Mouse (Mus musculus): ENCODE results near the gene Castor2. TPM values are rescaled to one million over a fixed set of nuclear protein-coding genes. Genes with fewer than 3 reads are reported as not detected.

The Castor2 gene
- polyA plus RNA-seq, 1 experiment from 2014 or later, result 25.3 TPM

DNA sequence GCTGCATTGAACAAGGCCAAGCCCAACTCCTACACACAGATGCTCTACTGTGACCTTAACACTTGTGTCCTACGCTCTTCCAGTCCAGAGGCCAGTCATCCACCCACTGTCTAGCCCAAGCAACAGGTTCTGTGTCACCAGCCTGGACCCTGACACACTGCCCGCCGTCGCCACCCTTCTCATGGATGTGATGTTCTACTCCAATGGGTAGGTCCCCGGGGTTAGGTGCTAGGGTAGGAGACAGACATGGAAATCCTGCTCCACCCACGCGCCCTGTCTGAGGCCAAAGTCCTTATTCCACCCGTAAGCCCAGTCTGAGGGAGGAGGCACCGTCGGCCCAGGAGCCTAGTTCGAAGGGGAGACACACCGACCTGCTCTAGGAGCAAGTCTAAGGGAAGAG lies 36.5 kb downstream of the Castor2 start:
- Histone ChIP-seq H3K4me1 (ENCODE audit: control insufficient read depth, insufficient read depth, low read depth, low read length) (peaks cover 6% of the 10 kb centered on the region), H3K9me3 (ENCODE audit: control insufficient read depth, low read length) (no peaks in the 10 kb centered on the region), H3K27ac (ENCODE audit: low read depth, low read length) (no peak overlapping the region), H3K4me3 (ENCODE audit: low read length) (no peak overlapping the region), H3K27me3 (replicated peaks; ENCODE audit: control insufficient read depth, insufficient read depth, low read length) (no peaks in the 10 kb centered on the region), H3K9ac (ENCODE audit: low read depth, low read length) (no peak overlapping the region), H3K4me2 (ENCODE audit: low read length) (no peak overlapping the region), H3K36me3 (ENCODE audit: control insufficient read depth, insufficient read depth, low read length) (peaks cover 31% of the 10 kb centered on the region)
- 94% methylated on average over 12 of the region's 12 CpGs for WGBS
- no peak for ATAC-seq

DNA sequence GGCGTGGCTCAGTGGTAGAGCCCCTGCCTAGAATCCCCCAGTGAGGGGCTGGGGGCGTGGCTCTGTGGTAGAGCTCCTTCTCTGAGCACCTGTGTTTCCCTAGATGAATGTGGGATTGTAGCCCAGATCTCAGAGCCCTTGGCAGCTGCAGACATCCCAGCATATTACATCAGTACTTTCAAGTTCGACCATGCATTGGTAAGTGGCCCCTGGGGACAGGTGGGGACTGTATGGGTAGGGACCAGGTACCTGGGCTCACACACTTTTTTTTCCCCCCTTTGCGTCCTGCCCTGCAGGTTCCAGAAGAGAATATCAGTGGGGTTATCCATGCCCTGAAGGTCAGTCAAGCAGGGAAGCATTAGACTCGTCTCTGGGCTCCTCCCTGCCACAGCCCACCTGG lies 38.4 kb downstream of the Castor2 start:
- Histone ChIP-seq H3K27me3 (replicated peaks; ENCODE audit: control insufficient read depth, insufficient read depth, low read length) (no peaks in the 10 kb centered on the region), H3K36me3 (ENCODE audit: control insufficient read depth, insufficient read depth, low read length) (peaks cover 42% of the 10 kb centered on the region), H3K9me3 (ENCODE audit: control insufficient read depth, low read length) (no peaks in the 10 kb centered on the region), H3K27ac (ENCODE audit: low read depth, low read length) (no peak overlapping the region), H3K4me3 (ENCODE audit: low read length) (no peak overlapping the region), H3K9ac (ENCODE audit: low read depth, low read length) (no peak overlapping the region), H3K4me2 (ENCODE audit: low read length) (no peak overlapping the region), H3K4me1 (ENCODE audit: control insufficient read depth, insufficient read depth, low read depth, low read length) (no peaks in the 10 kb centered on the region)
- no peak for ATAC-seq
- 92% methylated on average over 5 of the region's 5 CpGs for WGBS

DNA sequence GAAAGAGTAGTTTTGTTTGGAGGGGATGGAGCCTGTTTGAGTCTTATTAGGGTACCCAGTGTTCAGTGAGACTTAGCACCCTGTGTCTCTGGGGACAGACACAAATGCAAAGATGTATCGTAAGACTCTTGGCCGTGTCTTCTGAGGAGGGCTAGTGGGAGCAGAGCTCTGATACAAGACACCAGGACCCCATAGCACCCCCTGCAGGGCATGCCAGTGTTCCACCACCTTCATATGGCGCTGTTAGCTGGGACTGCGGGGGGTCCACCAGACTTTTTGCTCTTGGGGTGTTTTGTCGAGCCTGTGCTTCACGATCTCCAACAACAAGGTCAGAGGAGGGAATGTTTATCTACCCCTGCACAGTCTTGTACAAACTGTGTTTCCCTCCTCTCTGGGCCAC lies 39.9 kb downstream of the Castor2 start:
- H3K9me3 ChIP-seq (ENCODE audit: control insufficient read depth, low read length), result no peaks in the 10 kb centered on the region
- no peak overlapping the region for H3K27ac ChIP-seq (ENCODE audit: low read depth, low read length)
- no peak for ATAC-seq
- no peaks in the 10 kb centered on the region for H3K4me1 ChIP-seq (ENCODE audit: control insufficient read depth, insufficient read depth, low read depth, low read length)
- H3K4me2 ChIP-seq (ENCODE audit: low read length), result no peak overlapping the region
- H3K36me3 ChIP-seq (ENCODE audit: control insufficient read depth, insufficient read depth, low read length), result peaks cover 43% of the 10 kb centered on the region
- WGBS, result 87% methylated on average over 6 of the region's 6 CpGs
- no peak overlapping the region for H3K4me3 ChIP-seq (ENCODE audit: low read length)
- H3K9ac ChIP-seq (ENCODE audit: low read depth, low read length), result no peak overlapping the region
- no peaks in the 10 kb centered on the region for H3K27me3 ChIP-seq (replicated peaks; ENCODE audit: control insufficient read depth, insufficient read depth, low read length)

DNA sequence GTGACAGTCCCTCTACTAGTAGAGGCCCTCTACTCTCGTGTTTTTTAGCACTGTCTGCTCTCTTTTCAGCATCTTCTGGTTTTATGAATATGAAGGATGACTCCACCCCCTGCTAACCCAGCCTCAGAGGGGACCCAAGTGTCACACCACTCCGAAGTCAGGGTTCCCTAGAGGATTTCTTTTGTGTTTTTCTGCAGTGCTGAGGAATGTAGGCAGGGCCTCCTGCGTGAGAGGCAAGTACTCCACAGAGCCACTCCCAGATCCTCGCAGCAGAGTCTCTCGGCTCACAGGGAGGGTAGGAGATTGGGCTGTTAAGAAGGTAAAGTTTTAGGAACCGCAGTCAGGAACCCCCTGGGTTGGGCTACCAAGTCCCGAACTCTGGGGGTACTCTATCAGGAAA lies 41.7 kb downstream of the Castor2 start:
- 77% methylated on average over 7 of the region's 7 CpGs for WGBS
- no peaks in the 10 kb centered on the region for H3K27me3 ChIP-seq (replicated peaks; ENCODE audit: control insufficient read depth, insufficient read depth, low read length)
- no peak overlapping the region for H3K9ac ChIP-seq (ENCODE audit: low read depth, low read length)
- H3K4me3 ChIP-seq (ENCODE audit: low read length), result no peak overlapping the region
- H3K27ac ChIP-seq (ENCODE audit: low read depth, low read length), result no peak overlapping the region
- peaks cover 35% of the 10 kb centered on the region for H3K36me3 ChIP-seq (ENCODE audit: control insufficient read depth, insufficient read depth, low read length)
- H3K4me1 ChIP-seq (ENCODE audit: control insufficient read depth, insufficient read depth, low read depth, low read length), result no peaks in the 10 kb centered on the region
- no peak overlapping the region for H3K4me2 ChIP-seq (ENCODE audit: low read length)
- no peak for ATAC-seq
- H3K9me3 ChIP-seq (ENCODE audit: control insufficient read depth, low read length), result no peaks in the 10 kb centered on the region

DNA sequence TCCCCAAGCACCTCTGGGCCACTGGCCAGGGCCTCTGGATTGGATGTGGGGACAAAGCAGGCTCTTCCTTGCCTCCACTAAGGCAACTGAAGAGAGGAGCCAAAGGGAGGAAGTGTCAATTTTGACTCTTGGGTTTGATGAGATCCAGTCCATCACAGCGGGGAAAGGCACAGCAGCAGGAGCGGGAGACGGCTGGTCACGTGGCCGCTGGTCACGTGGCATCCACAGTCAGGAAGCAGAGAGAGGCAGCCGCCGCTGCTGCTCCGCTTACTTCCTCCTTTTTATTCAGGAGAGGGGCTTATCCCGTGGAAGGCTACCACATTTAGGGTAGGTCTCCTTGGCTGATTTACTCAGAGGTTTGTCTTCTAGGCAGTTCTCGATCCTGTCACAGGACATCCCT lies 42.9 kb downstream of the Castor2 start:
- WGBS, result 86% methylated on average over 11 of the region's 11 CpGs
- no peaks in the 10 kb centered on the region for H3K4me1 ChIP-seq (ENCODE audit: control insufficient read depth, insufficient read depth, low read depth, low read length)
- no peak overlapping the region for H3K4me3 ChIP-seq (ENCODE audit: low read length)
- H3K27ac ChIP-seq (ENCODE audit: low read depth, low read length), result no peak overlapping the region
- H3K9me3 ChIP-seq (ENCODE audit: control insufficient read depth, low read length), result no peaks in the 10 kb centered on the region
- peaks cover 27% of the 10 kb centered on the region for H3K36me3 ChIP-seq (ENCODE audit: control insufficient read depth, insufficient read depth, low read length)
- ATAC-seq, result no peak
- no peak overlapping the region for H3K9ac ChIP-seq (ENCODE audit: low read depth, low read length)
- no peak overlapping the region for H3K4me2 ChIP-seq (ENCODE audit: low read length)
- no peaks in the 10 kb centered on the region for H3K27me3 ChIP-seq (replicated peaks; ENCODE audit: control insufficient read depth, insufficient read depth, low read length)

DNA sequence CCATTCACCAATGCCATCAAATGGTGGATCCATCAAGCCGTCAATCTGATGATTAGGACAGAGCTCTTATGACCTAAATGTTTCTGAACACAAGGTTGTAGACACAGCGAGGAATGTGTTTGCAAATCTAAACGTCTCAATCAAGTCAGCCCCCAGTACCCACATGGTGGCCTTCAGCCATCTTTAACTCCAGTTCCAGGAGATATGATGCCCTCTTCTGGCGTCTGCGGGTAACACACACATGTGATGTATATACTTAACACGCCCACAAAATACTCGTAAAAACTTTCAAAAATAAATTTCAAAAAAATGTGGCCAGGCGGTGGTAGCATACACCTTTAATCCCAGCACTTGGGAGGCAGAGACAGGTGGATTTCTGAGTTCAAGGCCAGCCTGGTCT lies 45.5 kb downstream of the Castor2 start:
- H3K4me3 ChIP-seq (ENCODE audit: low read length), result no peak overlapping the region
- no peaks in the 10 kb centered on the region for H3K27me3 ChIP-seq (replicated peaks; ENCODE audit: control insufficient read depth, insufficient read depth, low read length)
- H3K9ac ChIP-seq (ENCODE audit: low read depth, low read length), result no peak overlapping the region
- ATAC-seq, result no peak
- H3K9me3 ChIP-seq (ENCODE audit: control insufficient read depth, low read length), result no peaks in the 10 kb centered on the region
- no peak overlapping the region for H3K4me2 ChIP-seq (ENCODE audit: low read length)
- no peak overlapping the region for H3K27ac ChIP-seq (ENCODE audit: low read depth, low read length)
- H3K36me3 ChIP-seq (ENCODE audit: control insufficient read depth, insufficient read depth, low read length), result peaks cover 22% of the 10 kb centered on the region
- no peaks in the 10 kb centered on the region for H3K4me1 ChIP-seq (ENCODE audit: control insufficient read depth, insufficient read depth, low read depth, low read length)
- 98% methylated on average over 8 of the region's 8 CpGs for WGBS

DNA sequence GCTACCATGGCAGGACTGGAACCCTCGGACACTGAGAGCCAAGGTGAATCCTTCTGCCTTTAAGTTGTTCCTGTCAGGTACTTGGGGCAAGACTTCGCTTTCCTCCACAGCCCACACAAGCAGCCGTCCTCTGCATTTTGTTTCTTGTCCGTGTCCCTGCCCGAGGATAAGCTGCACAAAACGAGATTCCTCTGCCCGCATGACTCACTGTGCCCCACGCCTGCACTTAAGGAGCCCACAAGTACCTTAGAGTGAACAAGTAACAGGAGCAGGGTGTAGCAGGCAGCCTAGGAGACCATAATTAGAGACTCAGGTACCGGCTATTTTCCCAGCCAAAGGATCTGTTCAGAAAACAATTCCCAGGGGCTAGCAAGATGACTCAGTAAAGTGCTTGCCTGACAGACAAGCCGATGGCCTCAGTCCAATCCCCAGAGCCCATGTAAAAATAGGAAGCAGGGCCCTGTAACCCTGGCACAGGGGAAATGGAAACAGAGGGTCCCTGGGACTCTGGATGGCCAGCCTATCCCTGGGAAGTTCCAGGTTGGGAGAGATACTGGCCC lies 47.8 kb downstream of the Castor2 start:
- Histone ChIP-seq H3K9ac (ENCODE audit: low read depth, low read length) (no peak overlapping the region), H3K27me3 (replicated peaks; ENCODE audit: control insufficient read depth, insufficient read depth, low read length) (no peaks in the 10 kb centered on the region), H3K27ac (ENCODE audit: low read depth, low read length) (no peak overlapping the region), H3K4me2 (ENCODE audit: low read length) (no peak overlapping the region), H3K4me1 (ENCODE audit: control insufficient read depth, insufficient read depth, low read depth, low read length) (no peaks in the 10 kb centered on the region), H3K4me3 (ENCODE audit: low read length) (no peak overlapping the region), H3K36me3 (ENCODE audit: control insufficient read depth, insufficient read depth, low read length) (peaks cover 20% of the 10 kb centered on the region), H3K9me3 (ENCODE audit: control insufficient read depth, low read length) (no peaks in the 10 kb centered on the region)
- WGBS, result 86% methylated on average over 10 of the region's 10 CpGs
- ATAC-seq, result no peak

DNA sequence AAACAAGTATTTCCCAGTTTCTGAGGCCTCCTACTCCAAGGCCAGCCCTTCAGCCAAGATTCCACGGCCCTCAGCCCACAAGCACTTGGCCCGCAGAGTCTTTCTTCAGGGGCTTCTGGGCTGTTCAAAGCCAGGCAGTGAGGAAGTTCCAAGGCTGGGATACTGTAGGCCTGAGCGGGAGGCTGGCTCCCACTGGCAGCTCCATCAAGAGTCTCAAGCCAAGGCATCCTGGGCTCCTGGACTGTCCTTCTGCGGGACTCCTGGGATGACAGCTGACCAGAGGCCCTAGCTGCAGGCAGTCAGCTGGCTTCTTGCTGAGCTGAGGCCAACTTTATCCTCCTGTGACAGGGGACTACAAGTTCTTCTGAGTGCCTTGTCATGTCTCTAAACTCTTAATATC lies 48.6 kb downstream of the Castor2 start:
- H3K27me3 ChIP-seq (replicated peaks; ENCODE audit: control insufficient read depth, insufficient read depth, low read length), result no peaks in the 10 kb centered on the region
- H3K4me3 ChIP-seq (ENCODE audit: low read length), result no peak overlapping the region
- no peak overlapping the region for H3K27ac ChIP-seq (ENCODE audit: low read depth, low read length)
- peaks cover 15% of the 10 kb centered on the region for H3K36me3 ChIP-seq (ENCODE audit: control insufficient read depth, insufficient read depth, low read length)
- H3K4me1 ChIP-seq (ENCODE audit: control insufficient read depth, insufficient read depth, low read depth, low read length), result no peaks in the 10 kb centered on the region
- ATAC-seq, result no peak
- WGBS, result 85% methylated on average over 4 of the region's 4 CpGs
- no peaks in the 10 kb centered on the region for H3K9me3 ChIP-seq (ENCODE audit: control insufficient read depth, low read length)
- no peak overlapping the region for H3K9ac ChIP-seq (ENCODE audit: low read depth, low read length)
- no peak overlapping the region for H3K4me2 ChIP-seq (ENCODE audit: low read length)

DNA sequence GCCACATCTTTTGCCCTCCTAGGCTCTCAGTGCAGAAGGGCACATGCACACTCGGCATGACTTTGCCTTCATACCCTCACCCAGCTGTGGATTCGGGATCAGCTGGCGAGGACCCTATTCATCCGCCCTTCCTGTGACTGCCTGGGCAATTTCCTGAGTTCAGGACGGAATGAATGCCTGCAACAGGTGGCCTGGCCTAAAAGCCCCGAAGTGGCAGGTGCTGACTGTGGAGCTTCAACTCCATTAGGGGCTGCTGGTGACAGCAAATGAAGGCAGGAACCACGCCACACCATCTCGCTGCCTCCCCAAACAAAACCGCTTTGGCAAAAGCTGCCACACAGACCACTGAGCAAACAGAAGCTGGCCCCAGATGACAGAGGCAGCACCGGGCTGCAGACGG lies 52.4 kb downstream of the Castor2 start:
- Histone ChIP-seq H3K4me1 (ENCODE audit: control insufficient read depth, insufficient read depth, low read depth, low read length) (no peaks in the 10 kb centered on the region), H3K27me3 (replicated peaks; ENCODE audit: control insufficient read depth, insufficient read depth, low read length) (no peaks in the 10 kb centered on the region), H3K9me3 (ENCODE audit: control insufficient read depth, low read length) (no peaks in the 10 kb centered on the region), H3K9ac (ENCODE audit: low read depth, low read length) (no peak overlapping the region), H3K27ac (ENCODE audit: low read depth, low read length) (no peak overlapping the region), H3K4me3 (ENCODE audit: low read length) (no peak overlapping the region), H3K36me3 (ENCODE audit: control insufficient read depth, insufficient read depth, low read length) (peaks cover 27% of the 10 kb centered on the region), H3K4me2 (ENCODE audit: low read length) (no peak overlapping the region)
- WGBS, result 87% methylated on average over 11 of the region's 11 CpGs
- no peak for ATAC-seq

DNA sequence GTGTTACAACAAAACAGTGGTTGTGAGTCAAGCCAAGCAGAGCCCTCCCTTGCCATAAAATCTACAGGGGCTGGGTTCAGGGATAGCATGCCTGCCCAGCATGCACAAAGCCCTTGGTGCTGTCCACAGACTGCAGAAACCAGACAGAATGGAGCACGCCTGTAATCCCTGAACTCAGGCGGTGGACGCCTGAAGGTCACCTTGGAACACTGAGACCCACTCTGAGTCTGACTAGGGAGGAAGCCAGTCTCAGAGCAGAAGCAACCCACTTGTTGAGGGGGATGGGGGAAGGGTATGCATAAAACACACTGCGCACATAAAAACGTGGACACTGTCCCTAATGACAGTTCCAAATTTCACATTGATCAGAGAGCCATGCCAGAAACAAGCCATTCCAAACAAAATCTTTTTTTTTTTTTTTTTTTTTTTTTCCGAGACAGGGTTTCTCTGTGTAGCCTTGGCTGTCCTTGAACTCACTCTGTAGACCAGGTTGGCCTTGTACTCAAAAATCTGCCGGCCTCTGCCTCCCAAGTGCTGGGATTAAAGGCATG lies 56.5 kb downstream of the Castor2 start:
- Histone ChIP-seq H3K4me3 (ENCODE audit: low read length) (no peak overlapping the region), H3K27ac (ENCODE audit: low read depth, low read length) (no peak overlapping the region), H3K9me3 (ENCODE audit: control insufficient read depth, low read length) (no peaks in the 10 kb centered on the region), H3K4me2 (ENCODE audit: low read length) (no peak overlapping the region), H3K4me1 (ENCODE audit: control insufficient read depth, insufficient read depth, low read depth, low read length) (no peaks in the 10 kb centered on the region), H3K36me3 (ENCODE audit: control insufficient read depth, insufficient read depth, low read length) (peaks cover 33% of the 10 kb centered on the region), H3K9ac (ENCODE audit: low read depth, low read length) (no peak overlapping the region), H3K27me3 (replicated peaks; ENCODE audit: control insufficient read depth, insufficient read depth, low read length) (no peaks in the 10 kb centered on the region)
- 90% methylated on average over 7 of the region's 7 CpGs for WGBS
- no peak for ATAC-seq

Data from hindbrain, embryonic 16.5 days (tissue).